Mouse (Mus musculus) inflammation-experienced regulatory T-cells, adult 6 months (primary cell): ENCODE data around the gene Stambp. TPM values are rescaled to one million over a fixed set of nuclear protein-coding genes. Genes with fewer than 3 reads are reported as not detected.

Experiments
- ATAC-seq: one replicate; pipeline ENCODE4 v1.8.0; 2017
- polyA plus RNA-seq, 3 experiments: library from polyadenylated mRNA; unstranded; fragments of 100-300 nt; shearing (Covaris generic); gene quantifications; one replicate each; pipeline ENCODE4 v1.2.1; 2017

The Stambp gene
- polyA plus RNA-seq, 3 experiments from 2014 or later: 30.8 to 48.3 (median 33.1) TPM

- peak; percentile 56 for ATAC-seq
Measured at GRCm38 (mm10) chr6:83568901-83569862, 3.3 kb downstream of the Stambp start.

GRCm38 (mm10) chr6:83555972-83556371 lies 16.6 kb downstream of the Stambp start:
- no peak for ATAC-seq

GRCm38 (mm10) chr6:83548346-83548745 lies 24.2 kb downstream of the Stambp start:
- no peak for ATAC-seq

- ATAC-seq: no peak
Measured at GRCm38 (mm10) chr6:83545778-83546177, 26.8 kb downstream of the Stambp start.

GRCm38 (mm10) chr6:83541756-83542456 lies 30.6 kb downstream of the Stambp start:
- ATAC-seq: no peak

GRCm38 (mm10) chr6:83540017-83540416 lies 32.5 kb downstream of the Stambp start:
- ATAC-seq: no peak

GRCm38 (mm10) chr6:83536795-83537059 lies 35.8 kb downstream of the Stambp start:
- ATAC-seq: no peak

GRCm38 (mm10) chr6:83536028-83536794 lies 36.3 kb downstream of the Stambp start, which contains the start of gene Actg2:
Gene Actg2, minus strand, starts transcription at chr6:83536265.
- no peak for ATAC-seq

GRCm38 (mm10) chr6:83532608-83533007 lies 39.9 kb downstream of the Stambp start:
- ATAC-seq: no peak

- no peak for ATAC-seq
Measured at GRCm38 (mm10) chr6:83523194-83523593, 49.3 kb downstream of the Stambp start.

GRCm38 (mm10) chr6:83521784-83522183 lies 50.7 kb downstream of the Stambp start:
- ATAC-seq: no peak

GRCm38 (mm10) chr6:83518637-83519036 lies 53.9 kb downstream of the Stambp start:
- ATAC-seq: no peak

GRCm38 (mm10) chr6:83515172-83515571 lies 57.4 kb downstream of the Stambp start:
- ATAC-seq: no peak

- peak; percentile 58 for ATAC-seq
Measured at GRCm38 (mm10) chr6:83512495-83512894, 60.0 kb downstream of the Stambp start.

GRCm38 (mm10) chr6:83510210-83510609 lies 62.3 kb downstream of the Stambp start:
- no peak for ATAC-seq

GRCm38 (mm10) chr6:83509442-83509841 lies 63.1 kb downstream of the Stambp start:
- no peak for ATAC-seq

GRCm38 (mm10) chr6:83507168-83507546 lies 65.4 kb downstream of the Stambp start:
- ATAC-seq: no peak

GRCm38 (mm10) chr6:83506258-83507167 lies 66.0 kb downstream of the Stambp start, which contains the start of gene Dguok:
Gene Dguok, minus strand, starts transcription at chr6:83506969.
- peak; percentile 95 for ATAC-seq

- no peak for ATAC-seq
Measured at GRCm38 (mm10) chr6:83505554-83505953, 67.0 kb downstream of the Stambp start.

GRCm38 (mm10) chr6:83503361-83503760 lies 69.2 kb downstream of the Stambp start:
- ATAC-seq: no peak

- ATAC-seq: no peak
Measured at GRCm38 (mm10) chr6:83502656-83503055, 69.9 kb downstream of the Stambp start.
